ENCODE assay signal across 11 mouse cellular contexts in the genomic region with DNA sequence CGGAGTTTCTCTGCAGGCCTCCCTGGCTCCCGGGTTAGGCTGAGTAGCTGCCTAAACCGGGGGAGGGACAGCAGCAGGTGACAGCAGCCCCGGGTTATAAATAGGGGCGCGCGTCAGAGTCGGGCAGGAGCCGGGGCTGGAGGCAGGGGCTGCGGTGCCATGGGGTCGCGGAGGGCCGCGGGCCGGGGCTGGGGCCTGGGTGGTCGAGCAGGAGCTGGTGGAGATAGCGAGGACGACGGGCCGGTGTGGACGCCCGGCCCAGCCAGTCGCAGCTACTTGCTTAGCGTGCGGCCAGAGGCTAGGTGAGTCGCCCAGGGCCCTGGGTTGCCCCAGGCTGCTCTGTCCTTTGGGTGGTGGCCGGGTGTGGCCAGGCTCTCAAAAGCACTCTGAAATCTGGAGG. TPM values are rescaled to one million over a fixed set of nuclear protein-coding genes. Genes with fewer than 3 reads are reported as not detected.
DNase-seq lines count a peak whose midpoint lies in the region; ATAC-seq and TF ChIP-seq lines count a peak whose summit lies in the region.
"Had no signal": no experiment of that assay in that cellular context is flagged by ENCODE, and none has a peak within 500 bp of the region (broad histone marks: within the 10 kb centered on the region; RNA-seq: fewer than 3 reads in every experiment).

A gene (plus strand): TSS at position 130 of the 400 bp plus-strand sequence.

- TF ChIP-seq CTCF in gastrocnemius, adult 2 months (IDR thresholded peaks at IDR 0.05) = no peak

- H3K4me2 ChIP-seq in lung, embryonic 16.5 days (ENCODE audit: low read depth, low read length) = peak within 1 kb of the TSS; percentile 37
- H3K4me2 ChIP-seq in neural tube, embryonic 11.5 days (ENCODE audit: low read depth) = 0 out of 2 replicates have a peak within 1 kb of the TSS, but pooled peaks have one; percentile 17

- no peaks in the 10 kb centered on the region for H3K27me3 ChIP-seq in lung, embryonic 16.5 days (ENCODE audit: control insufficient read depth, insufficient read depth, low read depth, low read length)
- no peaks in the 10 kb centered on the region for H3K27me3 ChIP-seq in neural tube, embryonic 11.5 days (ENCODE audit: control insufficient read depth, insufficient read depth, low read length)

- H3K36me3 ChIP-seq in lung, embryonic 16.5 days (ENCODE audit: control insufficient read depth, insufficient read depth, low read length) = no peaks in the 10 kb centered on the region
- no peaks in the 10 kb centered on the region for H3K36me3 ChIP-seq in neural tube, embryonic 11.5 days (ENCODE audit: control insufficient read depth, insufficient read depth, low read length)

- no peak for DNase-seq in lung, postnatal 10 days
- DNase-seq in gastrocnemius, adult 2 months = peak; percentile 91
- DNase-seq in heart, postnatal 14 days = peak; percentile 58 to 64
- no peak for DNase-seq in neural tube, embryonic 11.5 days (ENCODE audit: low spot score)
- no peak for DNase-seq in spleen, adult 18-20 months
- no peak for DNase-seq in MN1 (ENCODE audit: low spot score)
- DNase-seq in cerebellum, postnatal 14 days = no peak
- DNase-seq: cerebellum, postnatal 25 days; midbrain, embryonic 14.5 days had no signal

- H3K4me1 ChIP-seq in lung, embryonic 16.5 days (replicated peaks; ENCODE audit: control insufficient read depth, insufficient read depth, low read length) = peaks cover 23% of the 10 kb centered on the region
- peaks cover 2% of the 10 kb centered on the region; the same call in 1 of the 2 replicates for H3K4me1 ChIP-seq in neural tube, embryonic 11.5 days (ENCODE audit: control insufficient read depth, insufficient read depth, low read length)

- H3K9me3 ChIP-seq in lung, embryonic 16.5 days (ENCODE audit: control insufficient read depth, low read length) = no peaks in the 10 kb centered on the region
- H3K9me3 ChIP-seq in neural tube, embryonic 11.5 days (ENCODE audit: control insufficient read depth, low read length) = no peaks in the 10 kb centered on the region

- intact Hi-C loops in gastrocnemius, adult 2 months (cut with DNase I) = loop anchor here (5.0 kb wide), 1 partner anchor 65 kb away; a partner anchor contains a TSS
- intact Hi-C loops in heart, postnatal 14 days (cut with DNase I) = loop anchor here (5.0 kb wide), 1 partner anchor 65 kb away; a partner anchor contains a TSS

- peak within 1 kb of the TSS; percentile 76 for H3K27ac ChIP-seq in lung, embryonic 16.5 days (ENCODE audit: low read length)
- H3K27ac ChIP-seq in gastrocnemius, adult 2 months = peak within 1 kb of the TSS; percentile 97
- no peak within 1 kb of the TSS for H3K27ac ChIP-seq in neural tube, embryonic 11.5 days (ENCODE audit: low read depth, low read length)

- 25% methylated on average over 17 of the region's 27 CpGs for WGBS in lung, embryonic 16.5 days
- 25% methylated on average over 24 of the region's 27 CpGs for WGBS in neural tube, embryonic 11.5 days

- ATAC-seq in lung, embryonic 16.5 days (ENCODE audit: low read depth) = peak; percentile 77
- ATAC-seq in neural tube, embryonic 11.5 days (ENCODE audit: insufficient read depth, low FRiP score, low TSS enrichment) = no peak
- ATAC-seq: hindbrain, embryonic 16.5 days had no signal

- no peak within 1 kb of the TSS for H3K4me3 ChIP-seq in lung, embryonic 16.5 days (ENCODE audit: low read length)
- peak within 1 kb of the TSS; percentile 81 for H3K4me3 ChIP-seq in gastrocnemius, adult 2 months
- no peak within 1 kb of the TSS for H3K4me3 ChIP-seq in neural tube, embryonic 11.5 days (ENCODE audit: low read depth, low read length)

- peak within 1 kb of the TSS; percentile 54 for H3K9ac ChIP-seq in lung, embryonic 16.5 days (ENCODE audit: low read length)
- no peak within 1 kb of the TSS for H3K9ac ChIP-seq in neural tube, embryonic 11.5 days (ENCODE audit: low read length)

RNA-seq across cellular contexts. Expression of the gene that starts here (rescaled TPM):
- polyA plus RNA-seq in lung, embryonic 16.5 days (2015; fragmentation: Nextera tagmentation; extraction: Ambion mirVana) = 0.97 TPM in 2 replicates
- total RNA-seq in gastrocnemius, adult 2 months (2021) = 100 to 1,000 TPM; 238 to 380 TPM
- 10 to 100 TPM; 81.4 to 86.0 TPM for total RNA-seq in heart, postnatal 14 days (2021)
- polyA plus RNA-seq in neural tube, embryonic 11.5 days (2014; fragmentation: Nextera tagmentation; extraction: Ambion mirVana) = 0.76 and 1.1 TPM in 2 replicates

Comparison
In these comparisons a context has a peak if more than half of its experiments do, and no peak if none do; other contexts are left out.
1. Peak in ATAC-seq, H3K27ac ChIP-seq, H3K9ac ChIP-seq and H3K4me2 ChIP-seq in lung, embryonic 16.5 days; RNA of the gene not detected or under 1 TPM.
2. DNase-seq: peak in gastrocnemius, adult 2 months (single experiment) and heart, postnatal 14 days (2 of 2); none in lung, postnatal 10 days (single experiment), neural tube, embryonic 11.5 days (single experiment), spleen, adult 18-20 months (0 of 2), MN1 (single experiment) and cerebellum, postnatal 14 days (0 of 2).